Mouse (Mus musculus) cortical plate, adult 2 months (tissue): Measurements from ENCODE around the gene Gys2.

ENCODE experiments used
- CTCF ChIP-seq: fragments of 200-500 bp; IDR thresholded peaks from 2 replicates; pipeline ENCODE4 v1.5.1; 2011; ENCODE audit warnings: mild to moderate bottlenecking, control low read depth, low read length; ENCODE audit not compliant: insufficient read depth; ENCODE audit errors: extremely low read depth
- POLR2A ChIP-seq: fragments of 200-500 bp; IDR thresholded peaks from 2 replicates; pipeline ENCODE4 v1.6.1; 2011; ENCODE audit warnings: mild to moderate bottlenecking, low read length, control low read depth; ENCODE audit not compliant: insufficient read depth; ENCODE audit errors: extremely low read depth

DNA sequence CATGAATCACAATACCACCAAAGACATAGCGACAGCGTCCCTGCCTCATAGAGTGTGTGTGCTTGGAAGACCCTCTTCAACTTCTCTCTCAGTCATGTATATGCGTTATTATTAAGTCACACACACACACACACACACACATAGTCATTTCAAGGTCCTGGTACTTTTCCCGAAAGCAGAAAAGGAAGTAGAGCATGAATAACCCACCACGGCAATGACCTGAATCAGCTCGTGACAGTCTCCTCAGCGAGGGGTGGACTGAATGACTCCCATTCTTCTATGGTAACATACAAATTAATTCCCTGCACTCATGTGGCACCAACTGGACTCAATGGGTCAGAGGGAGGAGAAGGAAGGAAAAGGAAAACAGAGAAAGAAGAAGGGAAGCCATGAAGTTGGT, 47.9 kb downstream of the Gys2 start:
- TF ChIP-seq POLR2A = no peak
- no peak for TF ChIP-seq CTCF
